Mouse (Mus musculus) midbrain, postnatal 0 days (tissue): ENCODE measurements around the gene Amotl1. TPM values are rescaled to one million over a fixed set of nuclear protein-coding genes. Genes with fewer than 3 reads are reported as not detected.

Experiments used
- ATAC-seq: fragments of 200-750 bp; cut with Nextera tagmentation; 2 replicates; pipeline ENCODE4 v1.8.0; 2017; ENCODE audit warnings: moderate number of reproducible peaks, mild to moderate bottlenecking, moderate TSS enrichment, moderate library complexity; ENCODE audit not compliant: low FRiP score
- DNase-seq: peaks from one replicate; pipeline ENCODE4 v3.0.0-alpha.2; 2015; ENCODE audit warnings: low spot score
- H3K27ac ChIP-seq: fragments of 300-500 bp; sonication (generic); 2 replicates; pipeline ENCODE4 v1.5.1; 2014; ENCODE audit warnings: low read depth, mild to moderate bottlenecking, low read length, mixed read lengths
- H3K27me3 ChIP-seq: fragments of 300-500 bp; sonication (generic); 2 replicates; pipeline ENCODE4 v1.6.1; 2014; ENCODE audit warnings: low read length, control low read depth, mixed read lengths; ENCODE audit not compliant: insufficient read depth
- H3K36me3 ChIP-seq: fragments of 300-500 bp; sonication (generic); 2 replicates; pipeline ENCODE4 v1.6.1; 2014; ENCODE audit warnings: low read length, control low read depth, mixed read lengths; ENCODE audit not compliant: insufficient read depth
- H3K4me1 ChIP-seq: fragments of 300-500 bp; sonication (generic); 2 replicates; pipeline ENCODE4 v1.6.1; 2014; ENCODE audit warnings: mild to moderate bottlenecking, control low read depth, antibody characterized with exemption, low read length, mixed read lengths; ENCODE audit not compliant: insufficient read depth
- H3K4me2 ChIP-seq: fragments of 300-500 bp; sonication (generic); 2 replicates; pipeline ENCODE4 v1.6.1; 2014; ENCODE audit warnings: low read depth, mild to moderate bottlenecking, low read length, mixed read lengths; ENCODE audit not compliant: poor library complexity, severe bottlenecking
- H3K4me3 ChIP-seq: fragments of 300-500 bp; sonication (generic); 2 replicates; pipeline ENCODE4 v1.5.1; 2014; ENCODE audit warnings: low read depth, mild to moderate bottlenecking, low read length, moderate library complexity
- H3K9ac ChIP-seq: fragments of 300-500 bp; sonication (generic); replicated peaks from 2 replicates; pipeline ENCODE4 v1.6.1; 2014; ENCODE audit warnings: mild to moderate bottlenecking, low read length, moderate library complexity, mixed read lengths; ENCODE audit not compliant: poor library complexity, severe bottlenecking
- H3K9me3 ChIP-seq: fragments of 300-500 bp; sonication (generic); 2 replicates; pipeline ENCODE4 v1.6.1; 2016; ENCODE audit warnings: low read length, control low read depth
- CTCF ChIP-seq: IDR thresholded peaks from 2 replicates; pipeline ENCODE4 v1.5.1; 2016; ENCODE audit warnings: antibody characterized with exemption, mild to moderate bottlenecking
- WGBS: fragments of 180-500 bp; shearing (Covaris S2); extraction: QIAGEN DNeasy Blood & Tissue Kit; methylation state at CpG from one replicate; pipeline ENCODE4 v1.1.7; 2014; 5-methylcytosine and 5-hydroxymethylcytosine counted together
- polyA plus RNA-seq: library from polyadenylated mRNA; unstranded; fragments of >200 nt; fragmentation: Nextera tagmentation; extraction: Ambion mirVana; gene quantifications from 2 replicates; pipeline ENCODE4 v1.2.1, GENCODE M21; 2015
- total RNA-seq: library from RNA; depleted of rRNA; stranded (reverse); fragments of >200 nt; gene quantifications from 2 replicates; pipeline ENCODE4 v1.2.3, GENCODE M21; 2014

The Amotl1 gene
- total and polyA plus RNA-seq, 2 experiments from 2014 or later: 5.8 to 26.2 TPM

DNA sequence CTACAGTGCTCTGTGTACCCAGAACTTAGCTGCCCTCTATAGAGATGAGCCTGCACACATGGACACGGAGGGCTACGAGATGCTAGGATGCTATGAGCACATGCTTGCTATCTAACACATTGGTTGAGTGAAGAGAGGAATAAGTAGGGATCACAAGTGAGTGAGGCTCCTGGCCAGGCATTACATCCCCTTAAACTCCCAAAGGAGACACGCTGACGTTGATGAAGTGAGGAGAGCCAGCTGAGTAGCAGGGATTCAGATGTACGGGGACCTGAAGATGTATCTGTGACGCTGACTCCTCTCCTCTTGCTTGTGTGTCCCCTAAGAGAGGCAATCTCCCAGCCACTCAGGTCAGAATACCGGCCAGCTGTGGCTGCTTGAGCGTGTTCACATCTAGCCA, 3.0 kb upstream of the Amotl1 start:
- Histone ChIP-seq H3K9me3 (no peaks in the 10 kb centered on the region), H3K4me1 (peaks cover 5% of the 10 kb centered on the region; the same call in 1 of the 2 replicates), H3K4me2 (no peak overlapping the region), H3K27ac (no peak overlapping the region), H3K9ac (no peak overlapping the region), H3K27me3 (no peaks in the 10 kb centered on the region), H3K36me3 (no peaks in the 10 kb centered on the region), H3K4me3 (no peak overlapping the region)
- ATAC-seq: no peak
- no peak for DNase-seq
- no peak for TF ChIP-seq CTCF
- 88% methylated on average over 8 of the region's 8 CpGs for WGBS

- Histone ChIP-seq H3K27ac (no peak overlapping the region), H3K9me3 (no peaks in the 10 kb centered on the region), H3K4me1 (peaks cover 9% of the 10 kb centered on the region; the same call in 1 of the 2 replicates), H3K36me3 (no peaks in the 10 kb centered on the region), H3K4me3 (no peak overlapping the region), H3K27me3 (no peaks in the 10 kb centered on the region), H3K9ac (no peak overlapping the region), H3K4me2 (no peak overlapping the region)
- ATAC-seq: no peak
- no peak for DNase-seq
- WGBS: 100% methylated on average over 1 of the region's 1 CpGs
- no peak for TF ChIP-seq CTCF
Measured at GRCm38 (mm10) chr9:14646641-14647040, 1.8 kb upstream of the Amotl1 start.

DNA sequence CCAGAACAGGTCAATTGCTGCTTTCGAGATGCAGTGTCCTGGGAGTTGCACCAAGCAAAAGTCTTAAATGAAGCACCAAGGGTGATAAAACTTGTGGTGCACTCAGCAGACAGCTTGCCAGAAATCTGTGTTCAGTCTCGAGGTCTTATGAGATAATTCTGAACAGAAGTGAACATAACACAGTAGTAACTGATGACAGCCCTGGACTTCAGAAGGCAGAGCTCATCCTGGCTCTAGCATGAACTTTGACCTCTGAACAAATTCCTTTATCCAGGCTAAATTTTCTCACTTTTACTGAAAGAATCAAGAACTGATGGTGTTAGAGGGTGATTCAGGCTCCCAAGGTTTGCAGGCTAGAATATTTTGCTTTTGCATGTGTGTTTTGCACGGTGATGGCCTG, 1.2 kb upstream of the Amotl1 start:
- no peak overlapping the region for H3K4me3 ChIP-seq
- no peak for DNase-seq
- no peaks in the 10 kb centered on the region for H3K9me3 ChIP-seq
- TF ChIP-seq CTCF: no peak
- peaks cover 9% of the 10 kb centered on the region; the same call in 1 of the 2 replicates for H3K4me1 ChIP-seq
- ATAC-seq: no peak
- no peaks in the 10 kb centered on the region for H3K36me3 ChIP-seq
- H3K4me2 ChIP-seq: no peak overlapping the region
- WGBS: 87% methylated on average over 3 of the region's 3 CpGs
- no peaks in the 10 kb centered on the region for H3K27me3 ChIP-seq
- H3K9ac ChIP-seq: no peak overlapping the region
- no peak overlapping the region for H3K27ac ChIP-seq

- Histone ChIP-seq H3K9me3 (no peaks in the 10 kb centered on the region), H3K9ac (no peak overlapping the region), H3K27me3 (no peaks in the 10 kb centered on the region), H3K36me3 (no peaks in the 10 kb centered on the region), H3K4me3 (no peak overlapping the region), H3K4me2 (no peak overlapping the region), H3K27ac (0 out of 2 replicates have a peak overlapping the region, but pooled peaks have one; percentile 32), H3K4me1 (peaks cover 9% of the 10 kb centered on the region; the same call in 1 of the 2 replicates)
- WGBS: 37% methylated on average over 6 of the region's 6 CpGs
- TF ChIP-seq CTCF: no peak
- no peak for ATAC-seq
- DNase-seq: no peak
Measured at GRCm38 (mm10) chr9:14643328-14643727, 1.5 kb downstream of the Amotl1 start.

DNA sequence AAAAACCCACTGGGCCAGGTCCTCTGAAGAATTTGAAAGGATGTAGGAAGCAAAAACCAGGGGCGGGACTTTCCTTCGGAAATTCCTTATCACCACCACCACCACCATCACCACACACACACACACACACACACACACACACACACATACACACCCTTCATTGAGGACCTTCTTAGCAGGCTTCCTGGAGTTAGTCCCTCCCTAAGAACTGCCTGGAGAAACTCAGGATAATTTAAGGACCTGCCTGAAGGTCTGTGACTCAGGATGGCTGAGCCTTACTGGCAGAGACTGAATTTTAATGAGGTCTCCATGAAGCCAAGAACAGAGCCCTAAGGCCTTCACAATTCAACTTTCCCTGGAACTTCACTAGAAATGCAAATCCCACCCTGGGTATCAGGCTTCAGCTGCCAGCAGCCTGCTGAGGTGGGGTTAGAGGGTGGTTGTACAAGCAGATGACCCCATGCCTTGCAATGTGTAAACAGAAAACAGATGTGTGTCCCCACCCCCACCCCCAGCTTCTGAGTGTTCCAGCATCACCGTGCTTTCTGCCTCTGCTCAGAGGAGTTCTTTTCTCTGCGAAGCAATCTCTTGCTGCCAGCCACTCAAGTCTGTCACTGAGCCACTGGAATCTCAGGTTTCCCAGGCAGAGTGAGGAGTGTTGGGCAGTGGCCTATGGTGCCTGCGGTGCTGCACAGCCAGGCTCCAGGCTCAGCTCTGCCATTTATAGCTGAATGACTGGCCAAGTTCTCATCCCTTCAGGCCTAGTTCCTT, 2.4 kb downstream of the Amotl1 start:
- 28% methylated on average over 5 of the region's 5 CpGs for WGBS
- Histone ChIP-seq H3K4me1 (peaks cover 9% of the 10 kb centered on the region; the same call in 1 of the 2 replicates), H3K4me2 (no peak overlapping the region), H3K27me3 (no peaks in the 10 kb centered on the region), H3K9me3 (no peaks in the 10 kb centered on the region), H3K36me3 (no peaks in the 10 kb centered on the region), H3K4me3 (no peak overlapping the region), H3K27ac (0 out of 2 replicates have a peak overlapping the region, but pooled peaks have one; percentile 32), H3K9ac (no peak overlapping the region)
- ATAC-seq: peak; percentile 24; the same call in 1 of the 2 replicates
- no peak for DNase-seq
- TF ChIP-seq CTCF: no peak

GRCm38 (mm10) chr9:14641310-14642067, 3.4 kb downstream of the Amotl1 start:
- Histone ChIP-seq H3K27me3 (no peaks in the 10 kb centered on the region), H3K9me3 (no peaks in the 10 kb centered on the region), H3K27ac (no peak overlapping the region), H3K36me3 (no peaks in the 10 kb centered on the region), H3K4me3 (no peak overlapping the region), H3K9ac (no peak overlapping the region), H3K4me2 (no peak overlapping the region), H3K4me1 (peaks cover 9% of the 10 kb centered on the region; the same call in 1 of the 2 replicates)
- peak; percentile 52; the same call in 1 of the 2 replicates for ATAC-seq
- 50% methylated on average over 7 of the region's 7 CpGs for WGBS
- no peak for DNase-seq
- TF ChIP-seq CTCF: no peak
